Mouse (Mus musculus): ENCODE results near the gene Zfp219. TPM values are rescaled to one million over a fixed set of nuclear protein-coding genes. Genes with fewer than 3 reads are reported as not detected.

The Zfp219 gene
- 13.9 and 20.6 TPM in 2 replicates for polyA plus RNA-seq (2015; fragmentation: Nextera tagmentation; extraction: Ambion mirVana)

DNA sequence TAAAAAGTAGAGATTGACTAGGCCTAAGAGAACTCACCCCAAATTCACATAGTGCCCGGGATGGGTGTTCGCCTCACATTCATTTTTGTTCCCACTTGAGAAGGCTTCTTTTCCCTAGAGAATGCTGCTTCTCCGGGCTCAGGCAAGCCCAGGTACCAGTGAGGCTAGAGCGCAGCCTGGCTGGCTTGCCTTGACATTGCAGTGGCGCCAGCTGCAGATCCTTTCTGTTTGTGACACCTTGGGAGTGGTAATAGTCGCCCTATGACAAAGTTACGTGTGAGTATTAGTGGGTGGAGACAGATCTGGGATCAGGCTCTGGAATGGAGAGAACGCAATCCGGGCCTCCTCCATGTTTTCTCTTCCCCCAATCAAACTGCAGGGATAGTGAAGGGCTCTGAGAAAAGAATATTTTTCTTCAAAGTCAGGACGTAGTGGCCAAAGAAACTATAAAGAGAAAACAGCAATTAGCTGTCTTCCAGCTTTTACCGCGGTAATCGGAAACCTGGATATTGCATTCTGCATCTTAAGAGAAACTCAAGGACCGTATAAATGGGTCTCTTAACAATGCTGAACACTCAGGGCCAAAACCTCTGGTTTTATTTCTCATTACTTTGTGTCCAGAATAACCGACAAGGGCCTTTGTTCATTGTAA is at the start of gene Zfp219:
Gene Zfp219 (minus strand): TSS at position 248 of the 652 bp plus-strand sequence.

GRCm38 (mm10) chr14:52042359-52042758 is 21.8 kb upstream of the Zfp219 start, which contains the start of gene Olfr221:
TSS of gene Olfr221 (minus strand) at chr14:52042459.

GRCm38 (mm10) chr14:52015445-52016100 is 5.0 kb downstream of the Zfp219 start, which contains the start of gene Tmem253:
TSS of gene Tmem253 (plus strand) at chr14:52015658.

GRCm38 (mm10) chr14:51984247-51985231 is 36.0 kb downstream of the Zfp219 start, which contains the start of gene Arhgef40:
TSS of gene Arhgef40 (plus strand) at chr14:51984719.

Other genes with a start within 250 kb of the Zfp219 start
- gene Ang4, start 247.1 kb downstream of the Zfp219 start, polyA plus RNA-seq (2015; fragmentation: Nextera tagmentation; extraction: Ambion mirVana) = 0.33 and 0.36 TPM in 2 replicates
- not detected in 2 replicates for gene AY358078, start 220.7 kb downstream of the Zfp219 start, polyA plus RNA-seq (2015; fragmentation: Nextera tagmentation; extraction: Ambion mirVana)
- 0.30 TPM in 1 of 2 replicates, not detected in the other for gene Ear6, start 167.0 kb downstream of the Zfp219 start, polyA plus RNA-seq (2015; fragmentation: Nextera tagmentation; extraction: Ambion mirVana)
- gene Mettl17, start 135.9 kb downstream of the Zfp219 start, polyA plus RNA-seq (2015; fragmentation: Nextera tagmentation; extraction: Ambion mirVana) = 28.6 and 34.4 TPM in 2 replicates
- 0.06 and 0.36 TPM in 2 replicates for gene Slc39a2, start 127.8 kb downstream of the Zfp219 start, polyA plus RNA-seq (2015; fragmentation: Nextera tagmentation; extraction: Ambion mirVana)
- 119 and 138 TPM in 2 replicates for gene Ndrg2, start 106.6 kb downstream of the Zfp219 start, polyA plus RNA-seq (2015; fragmentation: Nextera tagmentation; extraction: Ambion mirVana)
- gene Tppp2, start 102.3 kb downstream of the Zfp219 start, polyA plus RNA-seq (2015; fragmentation: Nextera tagmentation; extraction: Ambion mirVana) = not detected in 2 replicates
- gene Rnase13, start 98.0 kb downstream of the Zfp219 start, polyA plus RNA-seq (2015; fragmentation: Nextera tagmentation; extraction: Ambion mirVana) = 0.08 TPM in 1 of 2 replicates, not detected in the other
- 42.5 and 43.7 TPM in 2 replicates for gene Arhgef40, start 36.0 kb downstream of the Zfp219 start, polyA plus RNA-seq (2015; fragmentation: Nextera tagmentation; extraction: Ambion mirVana)
- 0.46 and 1.7 TPM in 2 replicates for gene Tmem253, start 5.1 kb downstream of the Zfp219 start, polyA plus RNA-seq (2015; fragmentation: Nextera tagmentation; extraction: Ambion mirVana)
- gene Olfr221, start 21.7 kb upstream of the Zfp219 start, polyA plus RNA-seq (2015; fragmentation: Nextera tagmentation; extraction: Ambion mirVana) = not detected in 2 replicates
- 233 and 256 TPM in 2 replicates for gene Hnrnpc, start 83.3 kb upstream of the Zfp219 start, polyA plus RNA-seq (2015; fragmentation: Nextera tagmentation; extraction: Ambion mirVana)
- 26.3 and 31.5 TPM in 2 replicates for gene Rpgrip1, start 90.0 kb upstream of the Zfp219 start, polyA plus RNA-seq (2015; fragmentation: Nextera tagmentation; extraction: Ambion mirVana)
- 17.0 and 23.9 TPM in 2 replicates for gene Supt16, start 176.7 kb upstream of the Zfp219 start, polyA plus RNA-seq (2015; fragmentation: Nextera tagmentation; extraction: Ambion mirVana)
- 20.6 and 25.1 TPM in 2 replicates for gene Chd8, start 237.0 kb upstream of the Zfp219 start, polyA plus RNA-seq (2015; fragmentation: Nextera tagmentation; extraction: Ambion mirVana)

Measured in adrenal gland, postnatal 0 days (tissue).